ENCODE assay signal across 1 mouse cellular context in the genomic region with DNA sequence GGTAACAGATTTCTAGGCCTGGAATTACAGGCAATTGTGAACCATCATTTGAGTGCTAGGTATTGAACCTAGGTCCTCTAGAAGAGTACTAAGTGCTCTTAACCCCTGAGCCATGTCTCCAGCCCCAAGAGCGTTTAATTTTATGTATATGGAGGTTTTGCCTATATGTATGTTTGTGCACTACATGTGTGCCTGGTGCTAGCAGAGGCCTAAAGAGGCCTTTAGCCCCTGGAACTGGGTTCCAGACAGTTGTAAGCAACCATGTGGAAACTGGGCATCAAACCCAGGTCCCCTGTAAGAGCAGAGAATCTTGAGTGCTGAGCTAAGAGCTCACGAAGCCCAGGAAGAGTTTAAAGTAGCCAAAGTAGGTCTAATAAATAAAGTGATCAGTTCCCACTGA.
TF ChIP-seq lines count a peak whose summit lies in the region.

No protein-coding gene starts in this region.

TF ChIP-seq in CH12.LX, 34 proteins besides CTCF, POLR2A, EP300 and RAD21:
- TF ChIP-seq JUN (IDR thresholded peaks at IDR 0.05; ENCODE audit: insufficient read depth, low read depth, low read length) (no peak), ZNF384 (IDR thresholded peaks at IDR 0.05; ENCODE audit: low read depth, low read length) (no peak), MAZ (IDR thresholded peaks at IDR 0.05; ENCODE audit: low read depth, low read length) (no peak), TBP (conservative IDR thresholded peaks at IDR 0.05; ENCODE audit: low read depth, low read length) (no peak), ELF1 (IDR thresholded peaks at IDR 0.05; ENCODE audit: low read depth, low read length) (no peak), GABPA (IDR thresholded peaks at IDR 0.05; ENCODE audit: insufficient replicate concordance, low read depth, low read length) (no peak), UBTF (IDR thresholded peaks at IDR 0.05; ENCODE audit: low read depth, low read length) (no peak), MYC (IDR thresholded peaks at IDR 0.05; ENCODE audit: low read depth, low read length) (no peak), RCOR1 (conservative IDR thresholded peaks at IDR 0.05; ENCODE audit: low read depth, low read length) (no peak), PAX5 (IDR thresholded peaks at IDR 0.05; ENCODE audit: low read length) (no peak), SMC3 (IDR thresholded peaks at IDR 0.05; ENCODE audit: low read depth, low read length) (no peak), CHD2 (IDR thresholded peaks at IDR 0.05; ENCODE audit: low read length) (no peak), KAT2A (IDR thresholded peaks at IDR 0.05; ENCODE audit: insufficient replicate concordance, low read length) (no peak), HCFC1 (IDR thresholded peaks at IDR 0.05; ENCODE audit: low read depth, low read length) (no peak), MEF2A (IDR thresholded peaks at IDR 0.05; ENCODE audit: borderline replicate concordance, low read depth, low read length) (no peak), CHD1 (IDR thresholded peaks at IDR 0.05; ENCODE audit: low read depth, low read length) (no peak)
